Mouse (Mus musculus): ENCODE data around the gene Cckar.
A peak's percentile ranks its signal among the peaks of the same experiment; 100 is the strongest.

Cckar gene

DNA sequence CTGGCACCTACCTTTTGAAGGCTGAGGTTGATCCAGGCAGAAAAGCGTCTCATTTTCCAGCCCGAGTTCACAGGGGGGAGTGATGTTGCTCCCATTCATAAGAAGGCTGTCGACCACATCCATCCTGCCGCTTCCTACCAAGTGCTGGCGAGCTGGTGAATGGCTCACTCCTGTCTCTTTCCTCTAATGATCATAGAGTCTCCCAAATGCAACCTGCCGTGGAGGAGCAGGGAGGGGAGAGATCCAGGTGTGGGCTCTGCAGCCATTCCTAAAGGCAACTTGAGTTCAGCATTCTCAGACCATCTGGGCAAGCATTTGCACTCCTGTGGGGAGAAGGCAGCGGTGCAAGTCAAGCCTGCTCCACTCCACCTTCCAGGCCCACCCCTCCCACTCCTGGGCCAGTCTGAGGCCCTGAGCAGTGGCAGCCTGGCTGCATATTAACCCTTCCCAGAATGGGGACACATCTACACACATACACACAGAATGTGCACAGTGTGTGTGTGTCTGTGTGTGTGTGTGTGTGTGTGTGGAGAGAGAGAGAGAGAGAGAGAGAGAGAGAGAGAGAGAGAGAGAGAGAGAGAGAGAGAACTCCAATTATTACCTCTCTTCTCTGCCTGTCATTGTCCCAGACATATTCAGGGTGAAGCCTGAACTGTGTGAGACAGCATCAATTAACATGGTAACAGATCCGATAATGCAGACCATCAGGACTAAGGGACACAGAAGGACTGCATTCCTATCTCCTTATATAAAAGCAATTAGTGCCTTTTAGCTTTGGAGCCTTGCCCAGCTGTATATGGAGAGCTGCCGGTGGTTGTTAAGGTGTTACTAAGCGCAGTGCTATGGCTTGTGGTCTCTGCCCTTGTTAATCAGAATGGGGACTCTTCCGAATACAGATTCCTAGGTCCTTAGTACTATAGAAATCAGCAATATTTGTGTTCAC lies at the start of gene Cckar:
TSS of gene Cckar (minus strand) at position 471 of the 943 bp plus-strand sequence.
- no peak for DNase-seq (ENCODE audit: low spot score in 2 of 2)

DNA sequence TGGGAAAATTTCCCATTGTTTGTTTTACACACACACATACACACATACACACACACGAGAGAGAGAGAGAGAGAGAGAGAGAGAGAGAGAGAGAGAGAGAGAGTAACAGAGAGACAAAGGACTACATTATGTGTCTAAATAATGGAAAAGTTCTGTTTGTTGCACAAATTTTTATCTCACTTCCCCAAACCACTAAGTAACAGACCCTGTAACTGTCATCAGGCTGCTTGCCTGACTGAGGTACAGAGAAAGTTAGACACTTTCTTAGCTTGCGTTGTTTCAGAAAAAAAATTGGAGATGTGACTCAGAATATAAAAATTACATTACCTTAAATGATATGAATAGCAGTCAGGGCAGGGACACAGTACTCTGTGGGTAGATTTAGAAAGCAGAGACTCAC lies 36.6 kb upstream of the Cckar start:
- DNase-seq (ENCODE audit: low spot score in 2 of 2), result no peak

- no peak for DNase-seq (ENCODE audit: low spot score in 2 of 2)
Observed at GRCm38 (mm10) chr5:53732933-53733332, 25.4 kb upstream of the Cckar start.

DNA sequence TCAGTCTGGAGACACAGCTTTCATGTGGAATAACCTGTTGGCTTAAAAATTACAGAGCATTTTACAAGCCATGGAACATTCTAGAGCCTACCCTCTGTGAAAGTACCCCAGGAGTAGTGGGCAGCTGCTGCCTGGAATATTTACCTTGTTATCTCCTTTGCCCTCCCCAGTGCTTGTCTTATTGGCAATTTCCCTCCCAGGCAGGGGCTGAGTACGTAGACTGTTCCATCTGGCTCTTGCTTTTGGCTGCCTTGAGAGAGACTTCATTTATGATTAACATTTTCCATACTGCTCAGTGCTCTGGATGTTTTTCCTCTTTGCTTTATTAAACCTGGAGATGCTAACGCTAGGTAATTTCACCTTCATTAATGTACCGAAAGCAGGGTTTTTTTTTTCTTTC lies 20.1 kb upstream of the Cckar start:
- DNase-seq (ENCODE audit: low spot score in 2 of 2), result no peak

DNA sequence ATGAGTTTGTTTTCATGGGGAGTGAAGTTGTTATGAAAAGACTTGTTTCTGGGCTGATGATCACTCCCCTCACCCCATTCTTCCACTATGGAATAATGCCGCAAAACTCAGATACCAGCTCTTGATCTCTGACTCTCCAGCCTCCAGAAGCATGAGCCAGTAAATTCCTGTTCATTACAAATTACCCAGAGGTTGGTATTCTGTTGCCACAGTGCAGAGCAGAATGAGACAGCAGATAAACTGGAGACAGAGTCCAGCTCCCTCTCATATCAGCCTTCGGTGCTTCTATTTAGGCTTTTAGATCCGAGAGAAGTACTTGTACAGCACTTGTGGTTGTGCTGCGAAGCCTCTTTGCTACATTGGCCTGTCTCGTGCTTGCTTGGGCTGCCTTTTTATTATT lies 18.5 kb upstream of the Cckar start:
- no peak for DNase-seq (ENCODE audit: low spot score in 2 of 2)

- DNase-seq (ENCODE audit: low spot score in 2 of 2), result no peak
Observed at GRCm38 (mm10) chr5:53716462-53716861, 9.0 kb upstream of the Cckar start.

GRCm38 (mm10) chr5:53711277-53711676 lies 3.8 kb upstream of the Cckar start:
- DNase-seq (ENCODE audit: low spot score in 2 of 2), result no peak

DNA sequence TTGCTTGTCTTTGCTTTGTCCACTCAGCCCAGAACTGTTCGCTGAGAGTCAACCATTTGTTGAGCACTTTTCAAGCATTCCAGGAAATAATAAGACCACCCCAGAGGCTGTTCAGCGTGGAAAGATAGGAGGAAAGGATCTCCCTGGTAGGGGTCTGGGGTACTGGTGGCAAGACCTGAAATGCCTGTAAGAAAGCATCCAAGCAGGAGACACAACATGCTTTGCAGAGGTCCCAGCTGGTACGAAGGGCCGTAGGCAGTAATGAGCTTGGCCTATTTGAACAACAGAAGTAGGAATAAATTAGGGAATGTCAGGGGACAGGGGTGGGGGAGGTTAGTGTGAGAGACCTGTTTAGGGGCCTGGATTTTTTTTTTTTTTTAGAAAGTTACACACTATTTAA lies 686 bp upstream of the Cckar start:
- DNase-seq (ENCODE audit: low spot score in 2 of 2), result no peak

- no peak for DNase-seq (ENCODE audit: low spot score in 2 of 2)
Observed at GRCm38 (mm10) chr5:53702686-53703085, 4.8 kb downstream of the Cckar start.

GRCm38 (mm10) chr5:53697794-53698193 lies 9.7 kb downstream of the Cckar start:
- DNase-seq (ENCODE audit: low spot score in 2 of 2), result no peak

DNA sequence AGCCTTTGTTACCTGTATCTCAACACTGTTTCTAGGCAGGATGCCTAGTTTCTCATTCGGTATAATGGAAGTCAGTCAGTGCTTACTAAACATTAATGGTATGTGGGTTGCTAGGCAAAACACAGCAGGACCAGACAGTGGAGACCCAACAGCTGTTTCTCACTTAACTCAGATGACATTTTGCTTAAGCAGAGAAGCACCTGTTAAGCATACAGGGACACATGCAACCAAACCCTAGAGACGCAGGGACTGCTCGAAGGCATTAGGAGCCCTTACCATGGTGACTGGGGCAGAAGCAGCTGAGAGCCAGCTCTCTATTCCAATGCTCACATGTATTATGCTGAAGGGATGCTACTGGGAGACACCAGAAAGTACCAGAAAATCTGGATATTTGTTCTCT lies 10.8 kb downstream of the Cckar start:
- DNase-seq (ENCODE audit: low spot score in 2 of 2), result no peak

- DNase-seq (ENCODE audit: low spot score in 2 of 2), result no peak
Observed at GRCm38 (mm10) chr5:53692662-53693061, 14.8 kb downstream of the Cckar start.

DNA sequence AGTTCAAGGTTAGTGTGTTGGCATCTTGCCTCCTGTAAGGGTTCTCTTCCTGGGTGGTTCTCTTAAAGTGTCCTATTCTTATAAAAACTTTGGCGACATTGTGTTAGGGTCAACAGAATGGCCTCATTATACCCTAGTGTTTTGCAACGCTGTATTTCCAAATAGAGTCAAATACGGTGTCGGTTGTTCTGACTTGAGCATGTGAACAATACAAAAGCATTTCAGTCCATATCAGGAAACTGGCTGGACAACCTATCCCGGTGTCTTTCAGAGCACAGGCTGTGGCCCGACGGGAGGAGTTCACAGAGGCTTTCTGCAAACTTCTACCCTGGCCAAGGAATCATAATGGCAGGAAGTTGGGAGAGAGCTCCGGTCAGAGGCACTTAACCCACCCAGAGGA lies 15.4 kb downstream of the Cckar start:
- no peak for DNase-seq (ENCODE audit: low spot score in 2 of 2)

- DNase-seq (ENCODE audit: low spot score in 2 of 2), result peak in 1 of 2 experiments; percentile 15
Observed at GRCm38 (mm10) chr5:53691577-53691976, 15.9 kb downstream of the Cckar start.

DNA sequence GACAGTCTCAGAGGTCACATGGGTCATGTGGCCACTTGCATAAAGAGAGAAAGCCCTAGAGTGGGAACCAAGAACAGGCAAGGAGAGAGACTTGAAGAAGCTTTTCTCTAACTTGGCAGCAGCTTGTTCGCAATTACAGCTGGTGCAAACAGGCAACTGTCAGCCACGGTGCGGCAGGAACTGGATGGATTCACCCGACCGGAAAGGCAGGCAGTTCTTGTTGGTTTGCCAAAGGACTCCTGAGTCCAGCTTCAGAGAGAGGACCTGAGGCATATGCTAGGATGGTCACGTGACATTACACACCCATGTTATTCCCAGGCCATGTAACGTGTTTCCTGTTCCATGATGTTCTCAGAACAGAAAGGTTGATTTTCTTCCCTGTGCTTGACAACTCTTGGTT lies 19.2 kb downstream of the Cckar start:
- peak in 1 of 2 experiments; percentile 41 for DNase-seq (ENCODE audit: low spot score in 2 of 2)

GRCm38 (mm10) chr5:53686379-53686778 lies 21.1 kb downstream of the Cckar start:
- peak in 1 of 2 experiments; percentile 29 for DNase-seq (ENCODE audit: low spot score in 2 of 2)

- DNase-seq (ENCODE audit: low spot score in 2 of 2), result no peak
Observed at GRCm38 (mm10) chr5:53685623-53686022, 21.9 kb downstream of the Cckar start.

DNA sequence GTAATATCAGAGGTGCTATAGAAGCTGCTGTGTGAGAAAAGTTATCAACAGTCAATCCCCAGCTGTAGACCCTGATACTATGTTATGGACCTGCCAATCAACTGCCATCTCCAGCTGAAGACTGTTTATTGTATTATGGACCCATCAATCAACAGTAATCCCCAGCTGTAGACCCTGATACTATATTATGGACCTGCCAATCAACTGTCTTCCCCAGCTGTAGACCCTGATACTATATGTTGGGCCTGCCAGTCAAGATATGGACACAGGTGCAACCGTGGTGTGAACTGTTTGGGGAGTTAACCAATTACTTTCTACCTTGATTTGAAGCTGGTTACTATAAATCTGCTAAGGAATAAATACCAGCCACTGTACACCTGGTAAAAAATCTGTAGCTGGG lies 23.1 kb downstream of the Cckar start:
- no peak for DNase-seq (ENCODE audit: low spot score in 2 of 2)

DNA sequence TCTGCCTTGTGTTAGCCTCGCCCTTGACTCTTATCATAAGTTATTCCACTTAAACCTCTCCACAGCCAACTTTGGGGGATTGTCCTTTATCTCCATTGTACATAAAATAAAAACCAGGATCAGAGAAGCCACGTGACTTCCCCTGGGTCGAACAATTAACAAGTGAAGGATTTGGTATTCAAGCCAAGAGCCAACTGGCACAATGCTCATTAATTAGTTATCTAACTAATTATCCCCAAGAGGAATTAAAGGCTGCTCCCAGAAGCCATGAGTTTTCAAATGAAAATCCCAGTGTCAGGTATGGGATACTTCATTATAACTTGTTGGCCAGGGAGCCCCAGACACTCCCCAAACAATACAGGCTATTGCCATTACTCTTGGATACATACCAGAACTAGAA lies 23.6 kb downstream of the Cckar start:
- no peak for DNase-seq (ENCODE audit: low spot score in 2 of 2)

GRCm38 (mm10) chr5:53679651-53680050 lies 27.9 kb downstream of the Cckar start:
- no peak for DNase-seq (ENCODE audit: low spot score in 2 of 2)

- DNase-seq (ENCODE audit: low spot score in 2 of 2), result no peak
Observed at GRCm38 (mm10) chr5:53678036-53678767, 29.3 kb downstream of the Cckar start.

GRCm38 (mm10) chr5:53676671-53677070 lies 30.8 kb downstream of the Cckar start:
- no peak for DNase-seq (ENCODE audit: low spot score in 2 of 2)
